15 mouse cellular contexts compared by ENCODE assay signal in genomic region chr17:68218246-68218645, GRCm38 (mm10). TPM values are rescaled to one million over a fixed set of nuclear protein-coding genes. Genes with fewer than 3 reads are reported as not detected.
"Had no signal": no experiment of that assay in that cellular context is flagged by ENCODE, and none has a peak within 500 bp of the region (broad histone marks: within the 10 kb centered on the region; RNA-seq: fewer than 3 reads in every experiment).

No protein-coding gene starts in this region.

- H3K4me3 ChIP-seq: limb, embryonic 13.5 days; liver, embryonic 15.5 days; megakaryocyte, embryonic 14.5 days; midbrain, embryonic 15.5 days; neural tube, embryonic 12.5 days had no signal

- H3K27me3 ChIP-seq: limb, embryonic 13.5 days; liver, embryonic 15.5 days; megakaryocyte, embryonic 14.5 days; midbrain, embryonic 15.5 days; neural tube, embryonic 12.5 days had no signal

- H3K36me3 ChIP-seq: limb, embryonic 13.5 days; liver, embryonic 15.5 days; midbrain, embryonic 15.5 days; neural tube, embryonic 12.5 days had no signal

- H3K4me1 ChIP-seq: limb, embryonic 13.5 days; liver, embryonic 15.5 days; megakaryocyte, embryonic 14.5 days; midbrain, embryonic 15.5 days; neural tube, embryonic 12.5 days had no signal

- H3K27ac ChIP-seq: limb, embryonic 13.5 days; liver, embryonic 15.5 days; macrophage; midbrain, embryonic 15.5 days; neural tube, embryonic 12.5 days; stomach, postnatal 0 days had no signal

- H3K9me3 ChIP-seq: liver, embryonic 15.5 days; midbrain, embryonic 15.5 days; neural tube, embryonic 12.5 days had no signal

- DNase-seq: kidney, postnatal 36 days; layer of hippocampus, adult 9-11 months; layer of hippocampus, postnatal 36 days; lung, adult 2 months; thymus, postnatal 4 days had no signal

RNA-seq across cellular contexts. Expression of gene L3mbtl4, which starts 55.4 kb away (rescaled TPM):
- total RNA-seq: liver, adult 2 months; monocyte, adult 5-6 weeks; neutrophil, adult 5-6 weeks had no signal
- polyA plus RNA-seq: liver, adult 2 months; liver, embryonic 15.5 days; lung, adult 2 months; macrophage; stomach, postnatal 0 days had no signal
